Mouse (Mus musculus): ENCODE results near the gene Zfp609. TPM values are rescaled to one million over a fixed set of nuclear protein-coding genes. Genes with fewer than 3 reads are reported as not detected.

Zfp609 gene
- total RNA-seq, 2 experiments from 2014 or later, result 18.4 to 21.1 TPM

- Histone ChIP-seq H3K4me3 (no peak overlapping the region), H3K27ac (no peak overlapping the region)
- TF ChIP-seq CTCF (IDR thresholded peaks at IDR 0.05), result no peak
- DNase-seq, result no peak
- intact Hi-C loops (cut with DNase I), result no loop called here
These were observed 2.9 kb upstream of the Zfp609 start for GRCm38 (mm10) chr9:65830255-65830654.

GRCm38 (mm10) chr9:65829410-65829809 lies 2.0 kb upstream of the Zfp609 start:
- TF ChIP-seq CTCF (IDR thresholded peaks at IDR 0.05), result peak; percentile 60
- Histone ChIP-seq H3K4me3 (no peak overlapping the region), H3K27ac (no peak overlapping the region)
- DNase-seq, result peak; percentile 48
- intact Hi-C loops (cut with DNase I), result loop anchor here (2.0 to 5.0 kb wide), 4 partner anchors 37 to 152 kb away; no protein-coding TSS in a partner anchor

- no peak for DNase-seq
- no peak for TF ChIP-seq CTCF (IDR thresholded peaks at IDR 0.05)
- intact Hi-C loops (cut with DNase I), result loop anchor here (2.0 to 5.0 kb wide), 4 partner anchors 36 to 151 kb away; no protein-coding TSS in a partner anchor
- H3K27ac ChIP-seq, result no peak overlapping the region
- H3K4me3 ChIP-seq, result peak overlapping the region; percentile 88
These were observed 1.1 kb upstream of the Zfp609 start for GRCm38 (mm10) chr9:65828511-65828910.

GRCm38 (mm10) chr9:65828016-65828403 lies 646 bp upstream of the Zfp609 start:
- peak overlapping the region; percentile 88 for H3K4me3 ChIP-seq
- TF ChIP-seq CTCF (IDR thresholded peaks at IDR 0.05), result no peak
- no peak for DNase-seq
- peak overlapping the region; percentile 92 for H3K27ac ChIP-seq
- intact Hi-C loops (cut with DNase I), result loop anchor here (2.0 to 5.0 kb wide), 4 partner anchors 36 to 151 kb away; no protein-coding TSS in a partner anchor

GRCm38 (mm10) chr9:65826588-65827343 lies 598 bp downstream of the Zfp609 start:
- peak; percentile 31 for DNase-seq
- peak overlapping the region; percentile 92 for H3K27ac ChIP-seq
- peak overlapping the region; percentile 88 for H3K4me3 ChIP-seq
- intact Hi-C loops (cut with DNase I), result loop anchor here (5.0 kb wide), 3 partner anchors 34 to 149 kb away; no protein-coding TSS in a partner anchor
- TF ChIP-seq CTCF (IDR thresholded peaks at IDR 0.05), result no peak

- peak overlapping the region; percentile 88 for H3K4me3 ChIP-seq
- intact Hi-C loops (cut with DNase I), result loop anchor here (5.0 kb wide), 3 partner anchors 34 to 149 kb away; no protein-coding TSS in a partner anchor
- no peak for DNase-seq
- peak overlapping the region; percentile 92 for H3K27ac ChIP-seq
- TF ChIP-seq CTCF (IDR thresholded peaks at IDR 0.05), result no peak
These were observed 1.2 kb downstream of the Zfp609 start for GRCm38 (mm10) chr9:65826226-65826587.

- no peak for TF ChIP-seq CTCF (IDR thresholded peaks at IDR 0.05)
These were observed 3.5 kb downstream of the Zfp609 start for GRCm38 (mm10) chr9:65823716-65824462.

GRCm38 (mm10) chr9:65822011-65822410 lies 5.4 kb downstream of the Zfp609 start:
- H3K27ac ChIP-seq, result no peak overlapping the region
- no peak for TF ChIP-seq CTCF (IDR thresholded peaks at IDR 0.05)
- DNase-seq, result no peak
- H3K4me3 ChIP-seq, result no peak overlapping the region
- intact Hi-C loops (cut with DNase I), result no loop called here

More at GRCm38 (mm10) chr9:65823716-65824462, 3.5 kb downstream of the Zfp609 start:
- Histone ChIP-seq H3K4me3 (no peak overlapping the region), H3K27ac (peak overlapping the region; percentile 41; the same call in 1 of the 2 replicates)
- no peak for DNase-seq
- intact Hi-C loops (cut with DNase I), result no loop called here

- TF ChIP-seq CTCF (IDR thresholded peaks at IDR 0.05), result no peak
- intact Hi-C loops (cut with DNase I), result no loop called here
These were observed 7.1 kb downstream of the Zfp609 start for GRCm38 (mm10) chr9:65820301-65820700.

GRCm38 (mm10) chr9:65818402-65818801 lies 9.0 kb downstream of the Zfp609 start:
- Histone ChIP-seq H3K4me3 (no peak overlapping the region), H3K27ac (no peak overlapping the region)
- no peak for DNase-seq
- intact Hi-C loops (cut with DNase I), result no loop called here
- no peak for TF ChIP-seq CTCF (IDR thresholded peaks at IDR 0.05)

More at GRCm38 (mm10) chr9:65820301-65820700, 7.1 kb downstream of the Zfp609 start:
- no peak for DNase-seq
- H3K4me3 ChIP-seq, result no peak overlapping the region
- peak overlapping the region; percentile 32; the same call in 1 of the 2 replicates for H3K27ac ChIP-seq

GRCm38 (mm10) chr9:65812841-65813240 lies 14.5 kb downstream of the Zfp609 start:
- intact Hi-C loops (cut with DNase I), result no loop called here
- peak overlapping the region; percentile 76 for H3K27ac ChIP-seq
- peak; percentile 24 for DNase-seq
- TF ChIP-seq CTCF (IDR thresholded peaks at IDR 0.05), result no peak
- no peak overlapping the region for H3K4me3 ChIP-seq

GRCm38 (mm10) chr9:65811784-65812183 lies 15.6 kb downstream of the Zfp609 start:
- H3K27ac ChIP-seq, result peak overlapping the region; percentile 76; the same call in 1 of the 2 replicates
- DNase-seq, result no peak
- no peak overlapping the region for H3K4me3 ChIP-seq
- intact Hi-C loops (cut with DNase I), result no loop called here
- no peak for TF ChIP-seq CTCF (IDR thresholded peaks at IDR 0.05)

- Histone ChIP-seq H3K27ac (no peak overlapping the region), H3K4me3 (no peak overlapping the region)
- intact Hi-C loops (cut with DNase I), result no loop called here
- no peak for DNase-seq
- TF ChIP-seq CTCF (IDR thresholded peaks at IDR 0.05), result no peak
These were observed 19.5 kb downstream of the Zfp609 start for GRCm38 (mm10) chr9:65807818-65808217.
